Mouse (Mus musculus) ES-CJ7 (cell line): ENCODE data around the gene Ppp1r12a.

ENCODE experiments used
- DNase-seq: peaks from one replicate; pipeline ENCODE4 v3.0.0; 2011; ENCODE audit warnings: low read depth, low spot score

The Ppp1r12a gene

DNA sequence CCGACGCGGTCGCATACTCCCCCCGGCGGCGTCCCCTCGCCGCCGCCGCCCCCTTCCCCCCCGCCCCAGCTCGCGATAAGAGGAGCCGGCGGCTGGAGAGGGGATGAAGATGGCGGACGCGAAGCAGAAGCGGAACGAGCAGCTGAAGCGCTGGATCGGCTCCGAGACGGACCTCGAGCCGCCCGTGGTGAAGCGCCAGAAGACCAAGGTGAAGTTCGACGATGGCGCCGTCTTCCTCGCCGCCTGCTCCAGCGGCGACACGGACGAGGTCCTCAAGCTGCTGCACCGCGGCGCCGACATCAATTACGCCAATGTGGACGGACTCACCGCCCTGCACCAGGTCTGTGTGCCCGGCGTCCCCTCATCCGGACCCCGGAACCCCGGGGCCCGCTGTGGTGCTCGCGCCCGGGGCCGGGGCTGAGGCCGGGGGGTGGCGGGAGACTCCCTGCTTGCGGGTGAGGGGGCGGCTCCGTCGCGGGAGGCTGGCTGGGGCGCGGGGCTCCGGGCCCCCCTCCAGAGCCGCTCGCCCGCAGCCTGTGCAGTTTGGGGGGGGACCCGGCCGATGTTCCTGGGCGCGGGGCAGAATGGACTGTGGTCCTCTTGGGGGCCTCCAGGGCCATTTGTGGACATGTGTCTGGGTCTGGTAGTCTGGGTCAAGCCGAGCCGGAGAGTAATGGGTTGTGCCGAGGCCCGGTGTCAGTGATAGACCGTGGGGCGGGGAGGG, 466 bp downstream of the Ppp1r12a start:
- DNase-seq = peak; percentile 15

GRCm38 (mm10) chr10:108163021-108163410, 1.0 kb downstream of the Ppp1r12a start:
- no peak for DNase-seq

DNA sequence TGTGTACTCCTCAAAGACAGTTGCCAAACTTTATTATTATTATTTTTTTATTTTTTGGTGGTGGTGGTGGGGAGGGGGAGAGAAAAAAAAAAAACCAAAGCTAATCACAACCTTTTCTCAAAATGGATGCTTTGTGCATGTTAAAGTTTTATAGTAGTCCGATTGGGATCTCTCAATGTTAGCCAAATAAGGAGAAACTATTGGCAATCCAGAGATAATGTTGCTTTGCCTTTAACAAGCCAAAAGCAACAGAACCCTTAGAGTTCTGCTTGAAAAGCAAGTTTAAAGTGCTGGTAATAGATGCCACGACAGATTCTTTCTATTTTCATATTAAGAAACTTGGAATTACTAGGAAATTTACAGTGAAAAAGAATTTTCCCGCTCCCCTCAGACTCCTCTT, 1.5 kb downstream of the Ppp1r12a start:
- no peak for DNase-seq

- no peak for DNase-seq
Measured at GRCm38 (mm10) chr10:108167823-108168222, 5.8 kb downstream of the Ppp1r12a start.

DNA sequence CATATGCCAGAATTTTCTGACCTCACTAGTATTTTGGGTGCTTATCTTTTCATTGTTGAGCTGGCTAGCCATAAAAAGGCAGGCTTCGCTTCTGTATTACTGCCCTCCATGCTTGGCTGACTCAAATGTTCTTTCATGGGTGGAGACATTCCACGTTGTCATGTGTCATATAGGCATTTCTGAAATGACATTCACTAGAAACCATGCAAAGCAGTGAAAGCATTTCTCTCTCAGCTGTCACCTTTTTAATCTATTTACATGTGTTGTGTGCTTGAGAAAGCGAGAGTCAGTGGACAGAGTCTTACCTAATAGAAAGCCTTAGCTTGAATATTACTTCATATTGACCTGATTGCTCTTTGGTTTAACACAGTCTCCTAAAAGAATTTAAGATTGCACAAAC, 8.8 kb downstream of the Ppp1r12a start:
- no peak for DNase-seq

- DNase-seq = no peak
Measured at GRCm38 (mm10) chr10:108171637-108172036, 9.6 kb downstream of the Ppp1r12a start.

DNA sequence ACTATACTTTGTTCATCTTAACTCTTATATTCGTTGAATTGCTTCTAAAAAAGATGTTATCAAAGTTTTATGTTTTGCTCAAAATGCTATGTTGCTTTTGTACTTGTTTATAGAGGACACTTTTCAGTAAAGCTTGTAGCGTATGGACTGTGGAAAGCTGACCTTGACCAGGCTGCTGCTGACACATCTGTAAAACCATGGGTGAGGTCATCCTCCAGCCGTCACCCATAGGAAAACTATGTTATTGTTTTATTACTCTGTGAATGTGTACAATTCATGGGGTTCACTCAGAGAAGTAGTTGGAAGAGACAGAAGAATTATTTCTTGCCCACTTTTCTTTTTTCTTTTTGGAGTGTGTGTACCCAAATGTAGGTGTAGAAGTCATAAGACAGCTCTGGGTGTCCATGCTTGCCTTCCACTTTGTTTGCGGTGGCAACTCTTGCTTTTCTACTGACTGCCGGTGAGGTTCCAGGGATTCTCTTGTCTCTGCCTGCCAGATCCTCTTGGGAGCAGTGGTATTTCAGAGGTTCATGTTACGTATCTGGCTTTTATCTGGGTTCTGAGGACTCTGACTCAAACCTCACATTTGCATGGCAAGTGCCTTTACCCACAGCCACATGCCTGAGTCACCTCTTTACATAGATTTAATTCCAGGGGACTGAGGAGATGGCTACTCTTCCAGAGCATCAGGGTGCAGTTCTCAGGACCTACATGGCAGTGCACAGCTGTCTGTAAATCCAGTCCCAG, 11.0 kb downstream of the Ppp1r12a start:
- DNase-seq = no peak

GRCm38 (mm10) chr10:108174107-108174506, 12.1 kb downstream of the Ppp1r12a start:
- DNase-seq = no peak

DNA sequence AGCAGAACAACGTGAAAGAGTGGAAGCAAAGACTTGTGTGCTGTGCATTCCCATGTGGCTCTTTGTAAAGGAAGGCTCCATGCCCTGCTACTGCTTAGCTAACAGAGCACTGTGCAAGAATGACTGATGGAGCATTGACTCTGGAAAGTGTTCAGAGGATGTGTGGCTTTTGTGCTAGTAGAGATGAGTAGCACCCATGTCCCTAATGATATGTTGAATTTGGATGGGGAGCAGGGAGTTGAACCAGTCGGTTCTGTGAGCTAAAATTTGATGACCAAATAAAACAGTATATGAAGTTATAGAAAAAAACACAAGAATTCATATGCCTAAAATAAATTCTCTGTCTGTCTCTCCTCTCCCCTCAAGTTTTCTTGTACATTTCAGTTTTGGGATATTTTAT, 13.9 kb downstream of the Ppp1r12a start:
- no peak for DNase-seq

GRCm38 (mm10) chr10:108178285-108178848, 16.4 kb downstream of the Ppp1r12a start:
- DNase-seq = no peak

DNA sequence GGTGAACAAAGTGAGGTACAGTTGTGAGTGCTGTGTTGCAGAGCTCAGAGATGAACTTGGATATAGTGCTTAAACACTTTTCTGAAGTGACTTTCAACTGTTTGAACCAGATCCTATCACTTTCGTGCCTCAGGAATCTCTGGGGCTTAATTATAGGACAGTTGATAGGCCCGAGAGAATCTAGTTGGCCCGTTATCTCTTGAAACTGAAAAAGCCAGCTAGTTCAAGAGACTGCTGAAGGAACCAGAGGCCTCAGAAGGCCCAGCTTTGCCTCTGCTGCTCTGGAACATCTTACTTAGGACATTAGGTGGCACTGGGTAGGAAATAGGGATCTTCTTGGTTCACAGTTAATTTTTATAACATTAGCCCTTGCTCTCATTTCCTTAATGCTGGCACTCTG, 17.4 kb downstream of the Ppp1r12a start:
- DNase-seq = no peak

DNA sequence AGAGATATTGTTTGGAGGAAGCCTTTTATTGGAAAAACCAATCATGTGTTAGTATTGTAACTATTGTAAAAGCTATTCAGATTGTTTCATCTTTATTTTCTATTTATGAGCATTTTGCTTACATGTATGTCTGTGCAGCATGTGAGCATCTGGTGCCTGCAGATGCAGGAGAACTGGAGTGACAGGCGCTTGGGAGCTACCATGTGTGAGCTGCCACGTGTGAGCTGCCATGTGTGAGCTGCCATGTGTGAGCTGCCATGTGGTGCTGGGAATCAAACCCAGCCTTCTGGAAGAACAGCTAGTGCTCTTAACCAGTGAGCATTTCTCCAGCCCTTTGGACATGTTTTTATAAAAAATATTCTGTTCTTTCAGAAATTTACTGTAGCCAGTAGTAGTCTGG, 18.3 kb downstream of the Ppp1r12a start:
- DNase-seq = no peak

GRCm38 (mm10) chr10:108181893-108182292, 19.9 kb downstream of the Ppp1r12a start:
- DNase-seq = no peak

DNA sequence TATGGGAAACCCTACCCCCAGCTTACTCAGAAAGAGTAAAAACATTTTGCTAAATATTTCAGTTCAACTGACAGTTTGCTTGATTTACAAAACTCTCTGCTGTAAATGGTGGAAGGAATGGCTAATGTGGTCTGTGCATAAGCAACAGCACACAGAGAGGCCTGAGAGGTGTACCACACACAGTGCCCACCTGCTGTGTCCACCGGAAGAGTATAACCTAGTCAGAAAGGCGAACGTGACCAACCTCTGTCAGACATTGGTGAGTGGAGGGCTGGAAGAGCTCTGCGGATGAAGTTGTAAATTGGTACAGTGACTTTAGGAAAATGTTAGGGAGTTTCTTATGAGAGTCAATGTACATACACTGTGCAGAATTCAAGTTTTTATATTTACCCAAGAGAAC, 20.4 kb downstream of the Ppp1r12a start:
- DNase-seq = peak; percentile 56

GRCm38 (mm10) chr10:108184763-108185162, 22.8 kb downstream of the Ppp1r12a start:
- DNase-seq = no peak

GRCm38 (mm10) chr10:108185265-108185664, 23.3 kb downstream of the Ppp1r12a start:
- no peak for DNase-seq

DNA sequence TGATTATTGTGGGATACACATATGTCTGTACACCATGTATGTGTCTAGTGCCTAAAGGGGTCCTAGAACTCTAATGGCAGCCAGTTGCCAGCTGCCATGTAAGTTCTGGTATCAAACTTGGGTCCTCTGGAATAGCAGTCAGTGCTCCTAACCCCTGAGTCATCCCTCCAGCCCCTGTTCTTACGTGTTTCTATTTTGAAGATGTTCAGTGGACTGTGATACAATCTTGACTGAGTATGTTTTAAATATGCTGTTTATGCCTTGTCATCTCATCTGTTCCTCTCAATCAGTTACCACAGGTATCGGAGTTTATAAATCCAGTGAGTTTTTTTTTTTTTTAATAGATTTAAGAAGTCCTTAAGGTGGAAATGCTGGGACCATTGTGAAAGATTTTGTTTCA, 27.3 kb downstream of the Ppp1r12a start:
- DNase-seq = no peak

GRCm38 (mm10) chr10:108189986-108190385, 28.0 kb downstream of the Ppp1r12a start:
- DNase-seq = no peak

DNA sequence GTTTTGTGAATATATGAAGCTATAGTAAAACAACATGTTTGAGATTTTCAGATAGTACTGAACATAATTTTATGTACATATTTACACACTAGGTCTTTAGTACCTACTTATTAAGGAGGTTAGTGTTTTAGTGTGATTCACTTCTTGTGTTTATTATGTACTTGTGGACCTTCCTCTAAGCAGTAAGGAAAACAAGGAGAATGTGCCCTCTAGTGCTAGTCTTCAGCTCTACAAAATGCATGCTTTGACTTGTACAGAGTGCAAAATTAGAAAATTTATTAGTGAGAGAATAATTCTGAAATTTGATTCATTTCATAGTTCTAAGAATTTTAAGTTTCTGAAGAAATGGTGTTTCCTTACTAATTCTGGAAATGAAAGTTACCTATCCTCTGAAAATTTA, 28.6 kb downstream of the Ppp1r12a start:
- no peak for DNase-seq

- DNase-seq = no peak
Measured at GRCm38 (mm10) chr10:108191381-108191787, 29.4 kb downstream of the Ppp1r12a start.

GRCm38 (mm10) chr10:108192306-108192705, 30.3 kb downstream of the Ppp1r12a start:
- DNase-seq = no peak

GRCm38 (mm10) chr10:108196124-108196523, 34.1 kb downstream of the Ppp1r12a start:
- no peak for DNase-seq

- no peak for DNase-seq
Measured at GRCm38 (mm10) chr10:108197498-108197897, 35.5 kb downstream of the Ppp1r12a start.
